Mouse (Mus musculus): ENCODE measurements around the gene AU022252. TPM values are rescaled to one million over a fixed set of nuclear protein-coding genes. Genes with fewer than 3 reads are reported as not detected.
A peak's percentile ranks its signal among the peaks of the same experiment; 100 is the strongest.

Gene AU022252
- total and polyA plus RNA-seq, 3 experiments, result 6.4 to 24.8 (median 17.7) TPM

DNA sequence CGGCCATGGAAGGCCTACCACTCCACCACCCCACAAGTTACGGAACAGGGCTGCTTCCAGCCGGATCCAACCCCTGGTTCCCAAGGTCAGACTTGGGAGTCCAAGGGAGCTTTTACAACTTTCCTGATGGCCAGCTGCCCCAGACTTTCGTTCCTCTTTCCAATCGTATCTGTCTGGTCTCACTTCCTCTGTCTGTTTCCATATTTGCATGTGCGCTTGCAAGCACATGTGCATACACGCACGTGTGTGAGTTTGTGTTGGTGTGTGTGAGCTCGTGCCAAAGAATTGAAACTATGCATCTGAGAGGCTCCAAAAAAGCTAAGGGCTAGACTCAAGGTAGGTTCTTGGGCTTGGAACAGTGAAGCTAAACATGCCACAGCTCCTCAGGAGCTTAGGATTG, 51.1 kb downstream of the AU022252 start:
- WGBS, result 62% methylated on average over 9 of the region's 9 CpGs
- intact Hi-C loops (cut with DNase I), result no loop called here
- Histone ChIP-seq H3K27me3 (ENCODE audit: control insufficient read depth, insufficient read depth, low read length) (no peaks in the 10 kb centered on the region), H3K4me1 (ENCODE audit: control insufficient read depth, insufficient read depth, low read length) (peaks cover 4% of the 10 kb centered on the region), H3K4me3 (no peak overlapping the region), H3K9ac (ENCODE audit: low read depth, low read length) (no peak overlapping the region), H3K27ac (no peak overlapping the region), H3K36me3 (ENCODE audit: control insufficient read depth, insufficient read depth, low read length) (no peaks in the 10 kb centered on the region), H3K79me2 (replicated peaks; ENCODE audit: control insufficient read depth, insufficient read depth, low read length) (no peaks in the 10 kb centered on the region)
- no peak for TF ChIP-seq EP300 (IDR thresholded peaks at IDR 0.05; ENCODE audit: insufficient read depth, low read depth, low read length)
- no peak for TF ChIP-seq CTCF (IDR thresholded peaks at IDR 0.05)
- no peak for TF ChIP-seq POLR2A (IDR thresholded peaks at IDR 0.05; ENCODE audit: insufficient read depth, low read depth, low read length)
- peak in 1 of 2 experiments; percentile 36 for DNase-seq

DNA sequence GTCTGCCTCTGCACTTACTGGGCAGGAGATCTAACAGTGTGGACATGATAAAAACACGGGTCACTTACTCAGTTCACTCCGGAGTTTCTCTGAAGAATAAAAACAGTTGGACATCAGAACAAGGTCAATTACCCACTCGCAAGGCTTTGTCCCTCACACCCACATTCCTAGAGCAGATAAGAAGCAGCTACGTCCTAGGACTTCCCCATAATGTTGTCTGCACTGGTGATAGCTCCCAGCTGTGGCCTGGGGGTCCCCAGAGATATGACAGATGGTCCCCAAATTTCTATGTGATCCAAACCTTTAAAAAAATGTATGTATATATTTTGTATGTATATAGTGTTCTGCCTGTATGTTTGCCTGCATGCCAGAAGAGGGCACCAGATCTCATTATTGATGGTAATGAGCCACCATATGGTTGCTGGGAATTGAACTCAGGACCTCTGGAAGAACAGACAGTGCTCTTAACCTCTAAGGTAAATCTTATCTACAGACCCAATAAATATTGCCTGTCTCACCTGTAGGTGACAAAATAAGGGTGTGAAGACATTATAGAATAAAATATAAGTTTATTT, 52.3 kb downstream of the AU022252 start:
- no peak overlapping the region for H3K9ac ChIP-seq (ENCODE audit: low read depth, low read length)
- peaks cover 4% of the 10 kb centered on the region for H3K4me1 ChIP-seq (ENCODE audit: control insufficient read depth, insufficient read depth, low read length)
- 43% methylated on average over 4 of the region's 4 CpGs for WGBS
- intact Hi-C loops (cut with DNase I), result no loop called here
- no peaks in the 10 kb centered on the region for H3K79me2 ChIP-seq (replicated peaks; ENCODE audit: control insufficient read depth, insufficient read depth, low read length)
- no peaks in the 10 kb centered on the region for H3K36me3 ChIP-seq (ENCODE audit: control insufficient read depth, insufficient read depth, low read length)
- H3K27me3 ChIP-seq (ENCODE audit: control insufficient read depth, insufficient read depth, low read length), result no peaks in the 10 kb centered on the region
- no peak for DNase-seq
- H3K4me3 ChIP-seq, result no peak overlapping the region
- TF ChIP-seq CTCF (IDR thresholded peaks at IDR 0.05) (peak; percentile 35), POLR2A (IDR thresholded peaks at IDR 0.05; ENCODE audit: insufficient read depth, low read depth, low read length) (no peak)
- no peak overlapping the region for H3K27ac ChIP-seq

DNA sequence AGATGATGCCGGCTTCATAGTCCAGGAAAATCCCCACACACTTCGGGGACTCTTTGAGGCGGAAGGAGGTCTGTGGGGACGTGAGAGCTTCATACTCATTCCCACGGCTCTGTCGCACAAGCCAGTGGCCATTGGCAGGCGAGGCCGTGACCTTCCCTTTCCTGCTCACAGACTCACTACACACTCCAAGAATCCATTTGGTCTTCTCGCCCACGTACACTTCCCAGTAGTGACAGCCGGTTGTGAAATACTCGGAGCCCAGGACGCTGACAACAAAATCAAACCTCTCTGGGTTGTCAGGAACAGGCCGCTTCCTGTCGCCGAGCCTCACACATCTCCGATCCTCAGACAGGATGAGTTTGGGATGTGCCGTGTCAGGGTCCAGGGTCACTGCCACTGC, 54.2 kb downstream of the AU022252 start:
- Histone ChIP-seq H3K4me3 (no peak overlapping the region), H3K36me3 (ENCODE audit: control insufficient read depth, insufficient read depth, low read length) (no peaks in the 10 kb centered on the region), H3K27me3 (ENCODE audit: control insufficient read depth, insufficient read depth, low read length) (no peaks in the 10 kb centered on the region), H3K9ac (ENCODE audit: low read depth, low read length) (no peak overlapping the region), H3K4me1 (ENCODE audit: control insufficient read depth, insufficient read depth, low read length) (peaks cover 4% of the 10 kb centered on the region), H3K27ac (peak overlapping the region; percentile 39; the same call in 1 of the 2 replicates), H3K79me2 (replicated peaks; ENCODE audit: control insufficient read depth, insufficient read depth, low read length) (no peaks in the 10 kb centered on the region)
- 37% methylated on average over 18 of the region's 18 CpGs for WGBS
- intact Hi-C loops (cut with DNase I), result loop anchor here (10.0 kb wide), 1 partner anchor 554 kb away; the partner anchor contains the start of genes Cfap57 and Ebna1bp2
- DNase-seq, result peak; percentile 42 to 48
- TF ChIP-seq CTCF (IDR thresholded peaks at IDR 0.05) (no peak), EP300 (IDR thresholded peaks at IDR 0.05; ENCODE audit: insufficient read depth, low read depth, low read length) (no peak), POLR2A (IDR thresholded peaks at IDR 0.05; ENCODE audit: insufficient read depth, low read depth, low read length) (no peak)

DNA sequence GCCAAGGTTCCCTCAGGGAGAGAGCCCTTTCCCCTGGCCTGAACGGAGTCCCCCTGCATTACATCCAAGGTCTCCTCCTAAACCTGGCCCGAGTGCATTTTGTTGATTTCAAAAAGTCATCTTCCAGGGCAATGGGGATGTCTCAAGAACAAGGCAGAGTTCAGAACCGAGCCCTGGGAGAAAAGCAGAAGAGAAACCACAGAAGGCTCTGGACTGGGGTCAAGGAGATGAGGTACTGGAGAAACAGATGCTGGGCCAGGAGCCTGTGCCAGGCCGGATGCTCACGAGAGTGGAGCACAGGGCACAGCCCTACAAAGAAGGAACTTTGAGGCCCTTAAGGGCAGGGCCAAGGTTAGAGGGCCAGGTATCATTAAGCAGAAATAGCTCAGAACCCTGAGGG, 54.8 kb downstream of the AU022252 start:
- WGBS, result 59% methylated on average over 5 of the region's 5 CpGs
- no peaks in the 10 kb centered on the region for H3K27me3 ChIP-seq (ENCODE audit: control insufficient read depth, insufficient read depth, low read length)
- peaks cover 8% of the 10 kb centered on the region for H3K4me1 ChIP-seq (ENCODE audit: control insufficient read depth, insufficient read depth, low read length)
- H3K27ac ChIP-seq, result peak overlapping the region; percentile 39; the same call in 1 of the 2 replicates
- intact Hi-C loops (cut with DNase I), result loop anchor here (10.0 kb wide), 1 partner anchor 553 kb away; the partner anchor contains the start of genes Cfap57 and Ebna1bp2
- no peaks in the 10 kb centered on the region for H3K79me2 ChIP-seq (replicated peaks; ENCODE audit: control insufficient read depth, insufficient read depth, low read length)
- H3K36me3 ChIP-seq (ENCODE audit: control insufficient read depth, insufficient read depth, low read length), result no peaks in the 10 kb centered on the region
- no peak overlapping the region for H3K4me3 ChIP-seq
- peak in 1 of 2 experiments; percentile 57 for DNase-seq
- TF ChIP-seq EP300 (IDR thresholded peaks at IDR 0.05; ENCODE audit: insufficient read depth, low read depth, low read length), result no peak
- TF ChIP-seq CTCF (IDR thresholded peaks at IDR 0.05), result no peak
- no peak for TF ChIP-seq POLR2A (IDR thresholded peaks at IDR 0.05; ENCODE audit: insufficient read depth, low read depth, low read length)
- no peak overlapping the region for H3K9ac ChIP-seq (ENCODE audit: low read depth, low read length)

DNA sequence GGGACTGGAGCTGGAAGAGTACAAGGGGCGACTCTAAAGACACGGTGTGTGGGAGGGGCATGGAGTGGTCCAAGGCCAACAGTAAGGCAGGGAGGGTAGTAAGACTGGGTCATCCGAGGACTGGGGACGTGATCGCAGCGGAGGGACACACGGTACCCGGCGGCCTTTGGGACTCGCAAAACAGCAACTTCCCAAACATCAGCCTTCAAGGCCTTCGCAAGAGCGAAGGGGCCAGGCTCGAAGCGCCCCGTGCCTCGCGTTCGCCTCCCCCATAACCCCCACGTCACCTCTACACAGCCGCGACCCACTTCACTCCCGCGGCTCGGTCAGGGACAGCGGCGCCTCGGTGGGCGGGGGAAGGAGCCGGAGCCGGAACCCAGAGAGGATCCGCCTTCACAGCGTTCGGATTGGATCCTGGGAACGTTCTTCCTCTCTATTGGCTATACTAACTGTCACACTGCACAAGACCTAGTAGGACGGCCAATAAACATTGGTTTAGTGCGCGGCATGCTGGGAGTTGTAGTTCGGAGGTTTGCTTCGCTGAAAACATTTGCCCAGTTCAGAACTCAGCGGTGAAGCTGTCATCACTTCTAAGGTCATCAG, 58.6 kb downstream of the AU022252 start, which contains the start of gene Zfp691:
Gene Zfp691 (minus strand): TSS at position 345 of the 603 bp plus-strand sequence.
- Histone ChIP-seq H3K36me3 (ENCODE audit: control insufficient read depth, insufficient read depth, low read length) (no peaks in the 10 kb centered on the region), H3K4me1 (ENCODE audit: control insufficient read depth, insufficient read depth, low read length) (peaks cover 8% of the 10 kb centered on the region), H3K27ac (peak within 1 kb of the TSS; percentile 89), H3K9ac (ENCODE audit: low read depth, low read length) (peak within 1 kb of the TSS; percentile 85), H3K27me3 (ENCODE audit: control insufficient read depth, insufficient read depth, low read length) (no peaks in the 10 kb centered on the region), H3K79me2 (replicated peaks; ENCODE audit: control insufficient read depth, insufficient read depth, low read length) (0 out of 2 replicates have a peak, but pooled peaks cover 1% of the 10 kb centered on the region), H3K4me3 (peak within 1 kb of the TSS; percentile 92)
- intact Hi-C loops (cut with DNase I), result loop anchor here (5.0 to 10.0 kb wide), 2 partner anchors 62 to 549 kb away; partner anchors contain the start of genes Cfap57 and Ebna1bp2
- WGBS, result under 1% methylated on average over 39 of the region's 40 CpGs
- TF ChIP-seq CTCF (IDR thresholded peaks at IDR 0.05), result no peak
- TF ChIP-seq EP300 (IDR thresholded peaks at IDR 0.05; ENCODE audit: insufficient read depth, low read depth, low read length), result no peak
- TF ChIP-seq POLR2A (IDR thresholded peaks at IDR 0.05; ENCODE audit: insufficient read depth, low read depth, low read length), result peak; percentile 90
- peak; percentile 93 to 96 for DNase-seq

All from heart, adult 2 months (tissue).